Mouse (Mus musculus): Measurements from ENCODE around the gene Tgtp2. TPM values are rescaled to one million over a fixed set of nuclear protein-coding genes. Genes with fewer than 3 reads are reported as not detected.
"Not testable (repeated sequence)": the region's sequence is repeated elsewhere in the genome, so short reads cannot be mapped to it uniquely, and the experiment has no call there.

Gene Tgtp2
- polyA plus RNA-seq, 1 experiment from 2014 or later, result not detected

- not testable (repeated sequence) for H3K4me1 ChIP-seq; H3K36me3 ChIP-seq; H3K9ac ChIP-seq; H3K4me2 ChIP-seq; H3K27me3 ChIP-seq; ATAC-seq (replicated peaks; ENCODE audit: low FRiP score); H3K9me3 ChIP-seq (replicated peaks); H3K27ac ChIP-seq; H3K4me3 ChIP-seq (replicated peaks)
These were observed 51.9 kb downstream of the Tgtp2 start for GRCm38 (mm10) chr11:49012074-49012473.

Other genes with a start within 250 kb of the Tgtp2 start
- 6.6 and 7.0 TPM in 2 replicates for gene Trim41, start 246.9 kb downstream of the Tgtp2 start, polyA plus RNA-seq (2015; fragmentation: Nextera tagmentation; extraction: Ambion mirVana)
- gene Trim7, start 238.1 kb downstream of the Tgtp2 start, polyA plus RNA-seq (2015; fragmentation: Nextera tagmentation; extraction: Ambion mirVana), result 3.7 and 4.0 TPM in 2 replicates
- 1.6 and 2.9 TPM in 2 replicates for gene Gm12184, start 237.6 kb downstream of the Tgtp2 start, polyA plus RNA-seq (2015; fragmentation: Nextera tagmentation; extraction: Ambion mirVana)
- 15.2 and 15.5 TPM in 2 replicates for gene Irgm1, start 192.5 kb downstream of the Tgtp2 start, polyA plus RNA-seq (2015; fragmentation: Nextera tagmentation; extraction: Ambion mirVana)
- gene Gm5431, start 162.0 kb downstream of the Tgtp2 start, polyA plus RNA-seq (2015; fragmentation: Nextera tagmentation; extraction: Ambion mirVana), result 0.14 and 0.24 TPM in 2 replicates
- gene Psme2b, start 118.0 kb downstream of the Tgtp2 start, polyA plus RNA-seq (2015; fragmentation: Nextera tagmentation; extraction: Ambion mirVana), result 2.4 and 2.9 TPM in 2 replicates
- not detected in 2 replicates for gene Olfr56, start 85.3 kb downstream of the Tgtp2 start, polyA plus RNA-seq (2015; fragmentation: Nextera tagmentation; extraction: Ambion mirVana)
- 0.46 and 0.53 TPM in 2 replicates for gene 9930111J21Rik1, start 84.8 kb downstream of the Tgtp2 start, polyA plus RNA-seq (2015; fragmentation: Nextera tagmentation; extraction: Ambion mirVana)
- gene Gm12185, start 72.0 kb downstream of the Tgtp2 start, polyA plus RNA-seq (2015; fragmentation: Nextera tagmentation; extraction: Ambion mirVana), result not detected in 2 replicates
- gene Tgtp1, start 70.0 kb downstream of the Tgtp2 start, polyA plus RNA-seq (2015; fragmentation: Nextera tagmentation; extraction: Ambion mirVana), result 0.57 and 0.67 TPM in 2 replicates
- gene 9930111J21Rik2, start 13.0 kb downstream of the Tgtp2 start, polyA plus RNA-seq (2015; fragmentation: Nextera tagmentation; extraction: Ambion mirVana), result 0.93 and 1.0 TPM in 2 replicates
- 1.7 and 2.1 TPM in 2 replicates for gene Ifi47, start 12.4 kb upstream of the Tgtp2 start, polyA plus RNA-seq (2015; fragmentation: Nextera tagmentation; extraction: Ambion mirVana)
- gene Olfr1396, start 50.7 kb upstream of the Tgtp2 start, polyA plus RNA-seq (2015; fragmentation: Nextera tagmentation; extraction: Ambion mirVana), result not detected in 2 replicates
- gene Olfr1395, start 78.1 kb upstream of the Tgtp2 start, polyA plus RNA-seq (2015; fragmentation: Nextera tagmentation; extraction: Ambion mirVana), result not detected in 2 replicates
- gene Olfr1394, start 90.2 kb upstream of the Tgtp2 start, polyA plus RNA-seq (2015; fragmentation: Nextera tagmentation; extraction: Ambion mirVana), result not detected in 2 replicates
- gene Btnl9, start 123.0 kb upstream of the Tgtp2 start, polyA plus RNA-seq (2015; fragmentation: Nextera tagmentation; extraction: Ambion mirVana), result 2.6 and 5.6 TPM in 2 replicates
- gene Zfp62, start 139.1 kb upstream of the Tgtp2 start, polyA plus RNA-seq (2015; fragmentation: Nextera tagmentation; extraction: Ambion mirVana), result 40.5 and 41.9 TPM in 2 replicates
- gene Mgat1, start 180.0 kb upstream of the Tgtp2 start, polyA plus RNA-seq (2015; fragmentation: Nextera tagmentation; extraction: Ambion mirVana), result 66.7 and 75.0 TPM in 2 replicates
- gene Olfr1393, start 214.1 kb upstream of the Tgtp2 start, polyA plus RNA-seq (2015; fragmentation: Nextera tagmentation; extraction: Ambion mirVana), result not detected in 2 replicates
- 0.10 and 0.15 TPM in 2 replicates for gene Olfr1392, start 221.1 kb upstream of the Tgtp2 start, polyA plus RNA-seq (2015; fragmentation: Nextera tagmentation; extraction: Ambion mirVana)
- not detected in 2 replicates for gene Olfr10, start 240.5 kb upstream of the Tgtp2 start, polyA plus RNA-seq (2015; fragmentation: Nextera tagmentation; extraction: Ambion mirVana)

Data from kidney, embryonic 15.5 days (tissue).